Mouse (Mus musculus): ENCODE results near the gene Rnf34. TPM values are rescaled to one million over a fixed set of nuclear protein-coding genes. Genes with fewer than 3 reads are reported as not detected.
A peak's percentile ranks its signal among the peaks of the same experiment; 100 is the strongest.

Gene Rnf34
- total RNA-seq (2021), result 10 to 100 TPM; 22.8 to 28.5 TPM
- long read RNA-seq, experiment 1, full-length matches to known transcripts, result 47 of 57 reads
- long read RNA-seq, experiment 1, partial matches to known transcripts, result 6 of 57 reads
- long read RNA-seq, experiment 1, other reads (novel, unspliced or antisense), result 4 of 57 reads
- long read RNA-seq, experiment 2, full-length matches to known transcripts, result 7 of 8 reads
- long read RNA-seq, experiment 2, partial matches to known transcripts, result 0 of 8 reads
- long read RNA-seq, experiment 2, other reads (novel, unspliced or antisense), result 1 of 8 reads

DNA sequence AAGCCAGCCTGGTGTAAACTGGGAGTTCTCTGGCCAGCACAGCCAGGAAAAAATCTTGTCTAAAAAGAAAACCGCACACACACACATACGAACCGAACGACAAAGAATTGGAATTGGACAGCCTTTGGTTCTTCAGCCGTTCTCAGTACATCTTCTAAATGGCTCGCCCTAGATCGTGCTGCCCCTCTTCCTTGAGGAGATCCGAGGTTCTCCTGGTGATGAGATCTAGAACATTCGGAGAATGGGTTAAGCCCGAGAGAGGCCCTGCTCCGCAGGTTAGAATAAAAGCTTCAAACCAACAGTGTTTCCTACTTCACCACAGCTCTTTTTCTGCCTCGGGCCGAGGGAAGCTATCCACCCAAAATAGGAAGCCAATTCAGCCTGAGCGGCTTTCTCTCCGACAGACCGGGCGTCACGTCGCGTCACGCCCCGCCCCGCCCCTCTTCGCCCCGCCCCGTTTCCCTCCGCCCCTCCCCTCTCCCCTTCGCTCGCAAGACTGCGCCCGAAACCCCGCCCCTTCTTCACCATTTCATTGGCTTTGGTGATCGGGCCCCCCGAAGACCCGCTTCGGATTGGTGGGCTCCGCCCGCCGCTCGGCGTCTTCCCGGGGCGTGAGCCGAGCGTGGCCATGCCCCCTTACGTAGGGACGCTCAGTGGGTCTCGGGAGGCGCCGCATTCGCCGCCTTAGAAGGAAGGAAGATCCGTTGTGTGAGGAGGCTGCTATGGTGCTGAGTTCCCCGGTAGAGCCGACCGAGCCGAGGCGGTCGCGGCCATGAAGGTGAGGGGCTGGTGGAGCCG is at the start of gene Rnf34:
TSS of gene Rnf34 (plus strand) at position 528 of the 798 bp plus-strand sequence.
- DNase-seq, result peak; percentile 98

DNA sequence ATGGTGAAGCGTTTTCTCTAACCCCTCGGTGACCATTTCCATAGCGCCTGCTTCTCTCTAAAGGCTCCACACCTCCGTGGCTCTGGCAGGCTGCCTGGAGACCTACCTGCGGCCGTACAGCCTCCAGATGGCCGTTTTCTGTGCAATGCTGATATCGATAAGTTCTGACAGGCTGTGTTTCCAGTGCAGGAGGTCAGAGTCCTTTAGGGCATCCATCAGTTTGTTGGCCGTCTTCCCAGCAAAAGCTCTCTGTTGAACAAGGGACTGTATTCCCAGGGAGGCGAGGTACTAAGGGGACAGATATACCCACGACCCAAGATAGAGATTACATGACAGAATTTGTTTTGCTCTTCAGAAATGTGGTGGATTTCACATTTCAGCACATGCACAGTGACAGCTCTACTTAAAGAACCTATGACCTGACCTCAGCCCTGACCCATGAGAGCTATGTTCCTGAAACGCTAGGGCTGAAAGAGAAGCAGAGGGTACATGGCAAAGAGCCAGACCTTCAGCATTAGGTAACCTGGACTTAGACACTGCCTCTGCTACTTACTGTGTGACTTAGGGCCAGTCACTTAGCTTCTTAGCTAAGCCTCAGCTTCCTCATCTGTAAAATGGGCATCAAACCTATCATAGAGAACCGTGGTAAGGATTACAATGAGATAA is 49.4 kb upstream of the Rnf34 start:
- DNase-seq, result no peak

DNA sequence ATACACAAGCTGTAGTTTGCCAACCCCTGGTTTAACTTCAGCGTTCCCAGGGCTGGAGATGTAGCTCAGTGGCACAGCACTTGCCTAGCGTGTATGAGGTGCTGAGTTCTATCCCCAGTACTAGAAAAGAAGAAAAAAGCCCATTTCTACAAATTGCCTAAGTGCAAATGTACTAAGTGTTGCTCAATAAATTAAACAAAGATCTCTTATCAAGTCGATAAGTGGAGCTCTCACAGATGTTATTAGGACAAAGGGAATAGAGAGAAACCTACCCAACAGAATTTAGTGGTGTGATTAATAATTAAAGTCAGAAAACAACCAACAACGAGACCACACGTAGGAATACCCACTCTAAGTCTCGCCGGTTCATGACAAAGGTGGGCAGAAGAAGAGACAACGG is 48.2 kb upstream of the Rnf34 start:
- DNase-seq, result no peak

DNA sequence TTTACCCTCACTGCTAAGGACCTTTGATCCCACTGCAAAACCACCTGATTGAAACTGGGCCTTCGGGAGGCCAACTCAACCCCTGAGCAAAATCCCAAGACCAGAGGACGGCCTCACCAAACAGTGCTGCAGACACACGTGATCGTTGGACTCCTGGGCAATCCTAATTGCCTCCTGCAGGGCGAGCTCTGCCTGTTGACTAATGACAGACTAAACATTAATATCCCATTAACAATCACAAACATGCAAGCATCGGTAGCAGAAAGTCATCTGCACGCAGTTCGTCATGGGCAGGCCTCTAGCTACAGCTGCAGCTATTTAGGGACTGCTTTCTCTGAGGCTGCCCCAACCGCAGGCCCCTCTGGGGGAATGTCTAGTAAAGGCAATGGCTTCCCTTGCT is 47.1 kb upstream of the Rnf34 start:
- no peak for DNase-seq

DNA sequence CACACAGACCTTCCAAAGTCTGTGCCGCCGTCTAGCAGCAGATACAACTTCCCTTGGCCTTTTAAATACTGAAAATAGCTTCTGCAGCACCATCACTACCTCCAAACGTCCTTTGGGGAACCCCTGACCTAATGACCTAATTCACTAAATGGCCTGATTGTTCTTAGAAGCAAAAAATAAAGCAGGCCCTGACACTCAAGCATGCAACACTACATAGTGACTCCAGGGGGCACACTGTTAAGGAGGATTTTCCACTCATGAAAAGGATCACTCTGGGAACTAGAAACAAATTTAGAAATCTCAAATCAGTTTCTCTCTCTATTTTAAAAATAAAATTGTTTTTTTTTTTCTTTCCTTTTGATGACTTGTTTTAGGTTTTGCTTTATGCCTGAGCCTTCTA is 44.3 kb upstream of the Rnf34 start:
- DNase-seq, result no peak

DNA sequence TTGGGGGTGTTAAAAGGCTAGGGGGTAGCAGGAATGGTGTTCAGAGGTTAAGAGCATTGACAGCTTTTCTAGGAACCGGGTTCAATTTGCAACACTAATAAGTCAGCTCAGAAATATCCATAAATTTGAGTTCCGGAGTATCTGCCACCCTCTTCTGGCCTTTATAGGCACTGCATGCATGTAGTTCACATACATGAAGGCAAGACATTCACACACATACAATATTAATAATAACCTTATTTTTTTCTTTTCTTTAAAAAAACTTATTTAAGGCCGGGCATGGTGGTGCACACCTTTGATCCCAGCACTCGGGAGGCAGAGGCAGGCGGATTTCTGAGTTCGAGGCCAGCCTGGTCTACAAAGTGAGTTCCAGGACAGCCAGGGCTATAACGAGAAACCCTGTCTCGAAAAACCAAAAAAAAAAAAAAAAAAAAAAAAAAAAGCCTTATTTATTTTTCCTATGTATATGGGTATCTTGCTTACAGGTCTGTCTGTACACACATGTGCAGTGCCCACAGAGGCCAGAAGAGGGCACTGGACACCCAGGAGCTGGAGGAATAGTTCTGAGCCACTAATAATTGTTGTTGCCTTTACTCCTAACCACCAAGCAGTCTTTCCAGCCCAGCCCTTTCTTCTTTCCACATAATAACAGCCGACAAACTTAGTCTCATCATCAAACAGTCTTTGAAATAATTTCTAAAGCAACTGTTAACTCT is 38.3 kb upstream of the Rnf34 start:
- peak; percentile 76 to 81 for DNase-seq

DNA sequence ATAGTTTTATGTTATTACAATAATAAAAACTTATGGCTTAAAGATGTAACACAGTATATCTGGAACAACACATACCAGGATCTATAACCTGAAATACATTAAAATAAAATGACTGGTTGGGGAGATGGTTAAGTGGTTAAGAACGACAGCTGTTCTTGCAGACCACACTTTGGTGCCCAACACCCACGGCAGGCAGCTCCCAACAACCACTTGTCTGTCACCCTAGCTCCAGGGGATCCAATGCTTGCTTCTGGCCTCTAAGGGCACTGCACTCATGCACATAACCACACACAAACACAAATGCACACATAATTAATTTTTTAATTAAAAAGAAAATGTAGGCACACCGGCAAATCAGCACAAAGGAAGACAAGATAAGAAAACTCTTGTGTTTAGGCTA is 37.1 kb upstream of the Rnf34 start:
- no peak for DNase-seq

DNA sequence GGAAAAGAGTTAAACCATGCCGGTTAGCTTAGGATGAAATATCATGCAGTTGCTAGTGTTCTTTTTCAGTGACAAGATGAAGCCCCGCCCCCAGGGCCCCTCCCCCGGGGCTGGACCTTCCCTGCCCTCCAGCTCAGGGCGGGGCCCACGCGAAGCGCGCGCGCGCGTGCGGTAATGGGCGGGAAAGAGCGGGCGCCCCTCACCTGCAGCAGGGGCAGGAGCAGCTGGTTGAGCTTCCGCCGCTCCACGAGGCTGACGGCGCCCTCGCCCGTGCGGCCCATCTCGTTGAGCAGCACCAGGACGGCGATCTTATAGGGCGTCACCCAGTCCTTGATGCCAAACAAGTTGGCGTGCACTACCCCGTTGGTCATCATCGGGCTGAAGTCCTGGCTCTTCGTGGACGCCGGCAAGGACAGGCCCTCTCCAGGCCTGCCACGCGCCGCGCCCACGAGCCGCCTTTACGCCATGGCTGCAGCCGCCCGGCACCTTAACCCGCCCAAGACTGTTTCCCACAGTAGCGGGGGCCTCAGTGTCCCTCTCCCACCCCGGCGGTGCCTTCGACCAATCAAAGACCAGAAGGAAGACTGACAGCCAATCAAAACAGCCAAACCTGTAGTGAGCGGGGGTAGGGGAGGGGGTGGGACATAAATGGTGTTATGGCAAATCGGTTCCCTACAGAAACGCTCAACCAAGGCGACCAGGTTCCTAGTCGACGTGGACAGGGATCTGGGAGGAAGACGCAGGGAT is 28.9 kb upstream of the Rnf34 start, which contains the start of gene Anapc5:
TSS of gene Anapc5 (minus strand) at position 563 of the 747 bp plus-strand sequence.
- DNase-seq, result peak; percentile 92 to 98

DNA sequence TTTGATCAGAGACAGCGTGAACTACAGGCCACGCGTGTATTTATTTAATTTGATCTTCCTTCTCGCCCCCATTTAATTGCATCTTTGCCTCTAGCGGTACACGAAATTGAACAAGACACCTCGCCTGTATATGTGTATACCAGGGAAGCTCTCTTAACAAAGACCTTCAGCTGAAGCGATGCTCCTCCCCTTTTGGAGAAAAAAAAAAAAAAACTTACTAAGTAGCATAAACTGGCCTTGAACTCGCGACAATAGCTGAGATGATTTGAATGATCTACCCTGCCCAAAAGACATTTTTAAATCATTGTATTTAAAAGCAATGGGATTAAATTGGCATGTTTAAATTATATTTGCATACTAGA is 28.3 kb upstream of the Rnf34 start:
- DNase-seq, result no peak

DNA sequence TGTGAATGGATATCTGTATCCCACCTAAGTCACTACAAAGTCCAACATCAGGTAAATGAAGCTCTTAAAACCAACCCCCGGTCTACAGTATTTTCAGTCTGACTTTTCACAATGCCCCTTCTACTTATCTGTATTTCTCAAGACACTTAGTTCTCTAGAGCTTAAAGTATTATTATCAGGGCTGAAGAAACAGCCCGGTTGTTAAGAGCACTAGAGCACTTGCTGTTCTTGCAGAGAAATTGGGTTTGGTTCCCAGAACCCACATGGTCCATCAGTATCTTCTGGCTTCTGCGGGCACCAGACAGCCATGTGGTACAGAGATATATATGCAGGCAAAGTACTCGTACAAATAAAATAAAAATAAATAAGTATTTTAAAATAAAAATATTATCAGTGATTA is 27.4 kb upstream of the Rnf34 start:
- no peak for DNase-seq

DNA sequence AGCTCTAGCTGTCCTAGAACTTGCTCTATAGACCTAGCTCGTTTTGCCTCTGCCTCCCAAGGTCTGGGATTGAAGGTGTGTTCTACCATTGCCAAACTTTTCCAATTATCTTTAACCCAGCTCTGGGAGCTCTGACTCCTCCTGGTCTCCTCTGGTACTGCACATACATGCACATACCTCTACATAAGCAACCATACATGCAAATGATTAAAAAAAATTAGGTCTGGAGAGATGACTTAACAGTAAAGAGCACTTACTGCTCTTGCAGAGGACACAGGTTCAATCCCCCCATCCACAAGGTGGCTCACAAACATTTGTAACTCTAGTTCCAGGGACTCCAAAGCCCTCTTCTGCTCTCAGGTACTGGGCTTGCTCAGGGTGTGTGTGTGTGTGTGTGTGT is 25.9 kb upstream of the Rnf34 start:
- DNase-seq, result no peak

DNA sequence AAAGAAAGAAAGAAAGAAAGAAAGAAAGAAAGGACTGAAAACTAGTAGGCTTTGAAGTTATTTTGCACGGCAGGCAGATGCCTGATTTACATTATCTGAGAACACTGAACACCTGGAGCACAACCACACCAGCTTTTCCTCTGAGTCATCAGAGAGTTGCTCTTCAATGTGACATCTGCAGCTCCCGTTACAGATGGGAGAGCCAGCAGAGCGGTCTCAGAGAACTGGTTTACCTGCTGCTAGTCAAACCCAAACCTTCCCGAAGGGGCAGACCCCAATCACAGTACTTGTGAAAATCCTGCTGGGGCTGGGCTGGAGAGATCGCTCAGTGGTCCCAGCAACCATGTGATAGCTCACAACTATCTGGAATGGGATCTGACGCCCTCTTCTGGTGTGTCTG is 25.4 kb upstream of the Rnf34 start:
- DNase-seq, result no peak

DNA sequence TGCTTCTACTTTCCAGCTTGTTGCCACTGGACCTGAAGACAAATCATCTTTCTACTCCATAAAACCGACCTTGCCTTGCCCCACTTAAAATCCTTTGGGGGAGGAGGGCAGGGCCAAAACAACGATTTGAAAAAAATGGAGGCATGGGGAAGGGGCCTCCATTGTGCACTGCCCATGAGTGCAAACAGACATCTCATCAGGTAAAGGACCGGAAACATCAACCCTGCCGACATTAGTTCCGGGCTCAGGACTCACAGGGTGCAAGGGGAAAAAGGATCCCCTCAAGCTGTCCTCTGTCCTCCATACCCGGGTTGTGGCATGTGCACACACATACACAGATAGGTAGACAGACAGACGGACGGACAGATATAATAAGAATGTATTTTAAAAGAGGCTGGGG is 24.7 kb upstream of the Rnf34 start:
- DNase-seq, result no peak

DNA sequence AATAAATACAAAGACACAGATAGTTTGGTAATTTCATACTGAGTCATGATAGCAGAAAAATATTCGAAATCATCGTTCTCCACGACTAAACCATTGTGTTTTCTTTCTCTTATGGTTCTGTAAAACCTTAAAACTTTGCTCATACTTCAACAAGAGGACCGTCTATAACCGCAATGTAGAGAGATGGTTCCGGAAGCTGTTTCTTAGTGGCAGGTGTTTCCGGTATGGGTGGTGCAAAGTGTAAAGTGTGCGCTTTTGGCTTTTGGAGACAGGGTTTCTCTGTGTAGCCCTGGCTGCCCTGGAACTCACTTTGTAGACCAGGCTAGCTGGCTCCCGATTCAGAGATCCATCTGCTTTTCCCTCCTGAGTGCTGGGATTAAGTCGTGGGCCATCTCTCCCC is 17.3 kb upstream of the Rnf34 start:
- DNase-seq, result no peak

DNA sequence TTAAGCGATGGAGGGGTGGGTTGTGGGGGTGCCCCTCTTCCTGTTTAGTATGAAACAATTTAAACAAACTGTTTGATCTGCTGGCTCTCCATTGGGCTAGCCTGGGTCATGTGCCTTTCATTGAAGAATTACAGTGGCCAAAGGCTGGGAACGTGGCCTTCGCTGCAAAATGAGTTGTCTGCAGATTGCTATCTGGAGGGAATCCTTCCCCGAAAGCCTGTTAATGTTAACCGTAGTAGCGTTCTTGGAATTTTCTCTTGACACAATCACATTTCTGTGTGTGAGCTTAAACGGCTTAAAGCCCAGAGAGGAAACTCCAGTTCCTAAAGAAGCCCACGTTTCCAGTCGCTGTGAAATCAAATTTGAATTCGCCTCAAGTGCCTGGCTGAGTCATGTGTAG is 16.9 kb upstream of the Rnf34 start:
- DNase-seq, result no peak

DNA sequence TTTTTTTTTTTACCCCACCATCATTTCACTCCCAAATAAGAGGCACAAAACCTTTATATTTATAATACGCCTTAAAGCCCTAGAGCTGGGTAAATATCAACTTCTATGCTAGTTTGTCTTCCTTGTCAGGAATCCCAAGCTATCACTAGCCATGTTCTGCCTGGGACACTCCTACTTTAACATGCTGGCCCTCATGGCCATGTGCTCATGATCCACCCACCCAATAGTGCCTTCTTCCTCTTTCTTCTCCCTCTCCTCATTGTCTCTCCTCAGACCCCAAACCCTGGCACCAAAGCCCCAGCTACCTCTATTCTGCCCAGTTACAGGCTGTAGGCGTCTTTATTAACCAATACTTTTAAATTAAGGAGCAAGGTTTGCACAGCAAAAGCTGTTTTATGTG is 8.7 kb upstream of the Rnf34 start:
- no peak for DNase-seq

DNA sequence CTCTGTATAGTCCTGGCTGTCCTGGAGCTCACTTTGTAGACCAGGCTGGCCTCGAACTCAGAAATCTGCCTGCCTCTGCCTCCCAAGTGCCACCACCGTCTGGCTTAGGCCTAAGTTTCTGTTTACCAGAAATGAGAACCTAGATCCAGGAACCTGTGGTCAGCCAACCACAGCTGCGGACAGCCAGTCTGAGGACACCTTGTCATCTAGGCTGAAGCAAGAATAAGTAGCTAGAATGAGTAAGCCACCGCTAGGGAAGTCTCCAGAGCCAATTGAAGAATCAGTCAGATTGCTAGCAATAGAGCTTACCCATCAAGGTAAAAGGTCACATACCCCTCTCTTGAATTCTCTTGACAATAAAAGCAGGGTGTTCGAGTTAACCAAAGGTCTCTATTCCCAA is 6.0 kb upstream of the Rnf34 start:
- no peak for DNase-seq

DNA sequence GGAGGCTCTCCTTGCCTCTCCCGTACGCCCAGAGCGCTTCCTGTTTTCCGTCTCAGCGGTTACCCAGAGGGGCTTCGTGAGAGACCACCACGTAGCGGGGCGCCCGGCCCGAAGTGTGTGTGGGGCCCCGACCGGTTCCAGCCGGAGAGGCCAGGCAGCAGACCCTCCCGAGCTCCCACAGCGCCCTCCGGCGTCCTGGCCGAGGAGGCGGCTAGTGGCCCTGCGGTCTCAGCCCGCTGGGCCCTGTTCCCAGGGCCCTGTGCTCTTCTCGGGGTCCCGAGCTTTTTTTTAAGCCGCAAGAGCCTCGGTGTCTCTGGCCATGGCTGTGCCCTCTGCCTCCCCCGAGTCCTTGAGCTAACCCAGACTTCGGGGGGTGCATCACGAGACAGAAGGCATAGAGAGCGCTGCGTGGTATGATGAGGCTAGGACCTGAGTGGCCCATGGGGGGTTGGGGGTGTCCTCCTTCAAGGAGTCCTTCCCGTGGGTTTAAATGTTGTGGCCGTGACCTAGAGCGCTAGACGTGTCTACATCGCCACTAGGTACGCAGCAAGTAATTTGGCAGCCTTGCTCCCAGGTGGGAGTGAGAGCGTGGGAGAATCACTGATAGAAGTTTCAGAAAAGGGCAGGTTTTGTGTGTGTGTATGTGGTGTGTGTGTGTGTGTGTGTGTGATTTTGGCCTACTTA is 613 bp downstream of the Rnf34 start:
- peak in 1 of 2 experiments; percentile 67 for DNase-seq

DNA sequence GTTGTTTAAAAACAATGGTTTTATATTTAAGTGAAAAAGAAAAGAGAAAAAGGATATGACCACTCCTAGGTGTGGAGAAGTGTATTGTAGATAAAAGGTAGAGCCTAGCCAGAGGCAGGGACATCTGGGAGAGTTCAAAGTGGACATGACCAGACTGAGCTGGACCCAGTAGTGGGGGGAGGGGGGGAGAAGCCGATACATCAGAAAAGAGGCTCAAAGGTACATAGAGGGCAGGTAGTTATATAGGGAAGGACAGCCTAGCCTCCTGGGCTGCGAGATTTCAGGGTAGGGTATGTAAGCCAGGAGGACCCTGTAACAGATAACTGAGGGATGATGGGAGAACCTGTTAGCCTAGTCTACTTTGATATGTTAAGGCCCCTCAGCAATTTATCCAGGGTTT is 2.8 kb downstream of the Rnf34 start:
- no peak for DNase-seq

DNA sequence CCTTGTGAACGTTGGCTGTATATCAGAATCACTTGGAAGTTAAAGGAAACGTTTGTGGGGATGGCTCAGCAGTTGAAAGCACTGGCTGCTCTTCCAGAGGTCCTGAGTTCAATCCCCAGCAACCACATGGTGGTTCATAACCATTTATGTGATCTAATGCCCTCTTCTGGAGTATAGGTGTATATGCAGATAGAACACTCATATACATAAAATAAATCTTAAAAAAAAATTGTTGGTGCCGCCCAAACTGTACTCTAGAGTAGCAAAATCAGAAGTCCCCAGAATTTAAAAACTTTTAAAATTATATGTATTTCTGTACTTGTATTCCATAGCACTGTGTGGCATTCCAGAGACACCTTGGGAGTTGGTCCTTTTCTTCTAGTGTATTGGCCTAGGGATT is 6.0 kb downstream of the Rnf34 start:
- DNase-seq, result no peak

DNA sequence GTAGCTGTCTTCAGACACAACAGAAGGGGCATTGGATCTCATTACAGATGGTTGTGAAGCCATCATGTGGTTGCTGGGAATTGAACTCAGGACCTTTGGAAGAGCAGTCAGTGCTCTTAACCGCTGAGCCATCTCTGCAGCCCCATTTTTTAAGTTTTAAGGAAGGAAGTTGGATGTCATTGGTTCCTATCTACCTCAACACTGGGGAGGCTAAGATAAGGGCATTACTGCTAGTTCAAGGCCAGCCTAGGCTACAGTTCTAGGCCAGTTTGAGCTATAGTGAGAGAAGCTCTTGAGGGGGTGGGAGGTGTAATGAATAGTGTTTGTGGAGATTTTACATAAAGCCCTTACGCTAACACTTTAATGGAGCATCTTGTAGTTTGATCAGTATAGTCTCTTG is 13.2 kb downstream of the Rnf34 start:
- no peak for DNase-seq
